Mouse (Mus musculus) ES-E14 (cell line): ENCODE results near the gene Fgf9.

Experiments
- CHD2 ChIP-seq: IDR thresholded peaks from 2 replicates; pipeline ENCODE4 v1.6.1; 2014; ENCODE audit warnings: mild to moderate bottlenecking, low read depth, low read length, inconsistent platforms
- MAFK ChIP-seq: IDR thresholded peaks from 2 replicates; pipeline ENCODE4 v1.6.1; 2014; ENCODE audit warnings: mild to moderate bottlenecking, low read depth, low read length, inconsistent platforms; ENCODE audit not compliant: insufficient read depth
- ZC3H11A ChIP-seq: IDR thresholded peaks from 2 replicates; pipeline ENCODE4 v1.6.1; 2012; ENCODE audit warnings: low read depth, mild to moderate bottlenecking, inconsistent platforms, low read length, borderline replicate concordance

- TF ChIP-seq ZC3H11A (no peak), CHD2 (no peak), MAFK (no peak)
Measured at GRCm38 (mm10) chr14:58124625-58125024, 54.3 kb downstream of the Fgf9 start.
